Mouse (Mus musculus) hindbrain, embryonic 11.5 days (tissue): ENCODE data around the gene Chst1. TPM values are rescaled to one million over a fixed set of nuclear protein-coding genes. Genes with fewer than 3 reads are reported as not detected.

ENCODE experiments used
- ATAC-seq: fragments of 200-750 bp; cut with Nextera tagmentation; 2 replicates; pipeline ENCODE4 v1.8.0; 2017; ENCODE audit warnings: mild to moderate bottlenecking, moderate TSS enrichment, moderate library complexity; ENCODE audit not compliant: low FRiP score
- DNase-seq: peaks from one replicate; pipeline ENCODE4 v3.0.0-alpha.2; 2015; ENCODE audit warnings: low spot score
- H3K27ac ChIP-seq: fragments of 300-500 bp; sonication (generic); 2 replicates; pipeline ENCODE4 v1.5.1; 2014; ENCODE audit warnings: mild to moderate bottlenecking, low read depth, low read length
- H3K27me3 ChIP-seq: fragments of 300-500 bp; sonication (generic); 2 replicates; pipeline ENCODE4 v1.6.1; 2014; ENCODE audit warnings: mild to moderate bottlenecking, low read length, moderate library complexity, mixed read lengths; ENCODE audit not compliant: control insufficient read depth, insufficient read depth
- H3K36me3 ChIP-seq: fragments of 300-500 bp; sonication (generic); 2 replicates; pipeline ENCODE4 v1.6.1; 2014; ENCODE audit warnings: mild to moderate bottlenecking, low read length, moderate library complexity, mixed read lengths; ENCODE audit not compliant: control insufficient read depth, insufficient read depth
- H3K4me1 ChIP-seq: fragments of 300-500 bp; sonication (generic); replicated peaks from 2 replicates; pipeline ENCODE4 v1.6.1; 2014; ENCODE audit warnings: low read length, mixed read lengths; ENCODE audit not compliant: control insufficient read depth, insufficient read depth
- H3K4me2 ChIP-seq: fragments of 300-500 bp; sonication (generic); replicated peaks from 2 replicates; pipeline ENCODE4 v1.6.1; 2014; ENCODE audit warnings: mild to moderate bottlenecking, low read depth, low read length
- H3K4me3 ChIP-seq: fragments of 300-500 bp; sonication (generic); 2 replicates; pipeline ENCODE4 v1.5.1; 2014; ENCODE audit warnings: low read depth, low read length
- H3K9ac ChIP-seq: fragments of 300-500 bp; sonication (generic); 2 replicates; pipeline ENCODE4 v1.6.1; 2014; ENCODE audit warnings: low read depth, low read length
- H3K9me3 ChIP-seq: fragments of 300-500 bp; sonication (generic); 2 replicates; pipeline ENCODE4 v1.6.1; 2016; ENCODE audit warnings: low read length; ENCODE audit not compliant: control insufficient read depth
- WGBS: fragments of 180-500 bp; shearing (Covaris S2); extraction: QIAGEN DNeasy Blood & Tissue Kit; methylation state at CpG from one replicate; pipeline ENCODE4 v1.1.7; 2014; 5-methylcytosine and 5-hydroxymethylcytosine counted together
- polyA plus RNA-seq: library from polyadenylated mRNA; unstranded; fragments of >200 nt; fragmentation: Nextera tagmentation; extraction: Ambion mirVana; gene quantifications from 2 replicates; pipeline ENCODE4 v1.2.1, GENCODE M21; 2014

The Chst1 gene
- polyA plus RNA-seq, 1 experiment from 2014 or later: 4.3 TPM

GRCm38 (mm10) chr2:92651294-92651816 is 51.8 kb downstream of the Chst1 start:
- no peak overlapping the region for H3K27ac ChIP-seq
- H3K4me1 ChIP-seq: no peaks in the 10 kb centered on the region
- no peaks in the 10 kb centered on the region for H3K27me3 ChIP-seq
- no peaks in the 10 kb centered on the region for H3K36me3 ChIP-seq
- no peak for DNase-seq
- H3K9me3 ChIP-seq: no peaks in the 10 kb centered on the region
- no peak overlapping the region for H3K4me2 ChIP-seq
- no peak for ATAC-seq
- no peak overlapping the region for H3K9ac ChIP-seq
- 88% methylated on average over 7 of the region's 7 CpGs for WGBS
- H3K4me3 ChIP-seq: no peak overlapping the region

GRCm38 (mm10) chr2:92657189-92657588 is 57.7 kb downstream of the Chst1 start:
- Histone ChIP-seq H3K36me3 (no peaks in the 10 kb centered on the region), H3K9ac (no peak overlapping the region), H3K4me1 (no peaks in the 10 kb centered on the region), H3K9me3 (no peaks in the 10 kb centered on the region), H3K4me2 (no peak overlapping the region), H3K27me3 (no peaks in the 10 kb centered on the region), H3K27ac (no peak overlapping the region), H3K4me3 (no peak overlapping the region)
- WGBS: 84% methylated on average over 2 of the region's 2 CpGs
- ATAC-seq: no peak
- no peak for DNase-seq

- no peak for ATAC-seq
- no peak overlapping the region for H3K9ac ChIP-seq
- H3K27ac ChIP-seq: no peak overlapping the region
- no peaks in the 10 kb centered on the region for H3K36me3 ChIP-seq
- 63% methylated on average over 1 of the region's 1 CpGs for WGBS
- no peaks in the 10 kb centered on the region for H3K27me3 ChIP-seq
- DNase-seq: no peak
- no peaks in the 10 kb centered on the region for H3K9me3 ChIP-seq
- H3K4me1 ChIP-seq: no peaks in the 10 kb centered on the region; the same call in 1 of the 2 replicates
- H3K4me3 ChIP-seq: no peak overlapping the region
- H3K4me2 ChIP-seq: no peak overlapping the region
Observed at GRCm38 (mm10) chr2:92658293-92659150, 59.0 kb downstream of the Chst1 start.

DNA sequence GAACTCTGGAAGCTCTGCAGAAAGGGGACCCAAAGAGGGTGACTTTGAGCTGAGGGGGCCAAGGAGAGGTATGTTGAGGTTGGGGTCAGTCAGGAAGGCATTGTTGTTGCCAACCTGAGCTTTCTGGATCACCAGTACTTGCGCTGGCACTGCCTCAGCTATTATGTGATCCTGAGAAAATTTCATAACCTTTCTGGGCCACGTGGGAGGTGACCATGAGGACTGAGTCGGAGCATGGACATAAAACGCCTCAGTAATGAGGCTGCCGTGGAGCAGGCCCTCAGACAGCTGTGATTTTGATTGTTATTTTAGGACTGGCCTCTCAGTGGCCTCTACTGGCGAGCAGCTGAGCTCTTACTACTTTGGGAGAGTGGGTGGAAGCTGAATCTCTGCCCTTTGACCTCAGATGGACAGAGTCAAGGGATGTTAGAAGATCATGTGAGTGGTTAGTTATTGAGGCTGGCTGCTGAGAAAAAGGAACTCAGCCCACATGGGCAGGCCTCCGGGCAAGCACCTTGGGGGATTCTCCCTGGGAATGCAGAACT is 60.1 kb downstream of the Chst1 start:
- no peak overlapping the region for H3K4me2 ChIP-seq
- no peaks in the 10 kb centered on the region; the same call in 1 of the 2 replicates for H3K4me1 ChIP-seq
- H3K27ac ChIP-seq: no peak overlapping the region
- no peak overlapping the region for H3K9ac ChIP-seq
- H3K27me3 ChIP-seq: no peaks in the 10 kb centered on the region
- DNase-seq (no peak), ATAC-seq (no peak)
- no peak overlapping the region for H3K4me3 ChIP-seq
- H3K36me3 ChIP-seq: no peaks in the 10 kb centered on the region
- WGBS: 62% methylated on average over 7 of the region's 7 CpGs
- H3K9me3 ChIP-seq: no peaks in the 10 kb centered on the region

- no peaks in the 10 kb centered on the region; the same call in 1 of the 2 replicates for H3K4me1 ChIP-seq
- DNase-seq (no peak), ATAC-seq (no peak)
- H3K9ac ChIP-seq: no peak overlapping the region
- whole genome bisulfite sequencing: 88% methylated on average over 6 of the region's 6 CpGs
- no peaks in the 10 kb centered on the region for H3K27me3 ChIP-seq
- no peaks in the 10 kb centered on the region for H3K36me3 ChIP-seq
- H3K27ac ChIP-seq: no peak overlapping the region
- no peak overlapping the region for H3K4me2 ChIP-seq
- H3K4me3 ChIP-seq: no peak overlapping the region
- no peaks in the 10 kb centered on the region for H3K9me3 ChIP-seq
Observed at GRCm38 (mm10) chr2:92662534-92663068, 63.1 kb downstream of the Chst1 start.

Other genes starting within 250 kb of the Chst1 start
- 18.4 and 20.8 TPM in 2 replicates for gene Pex16, start 225.0 kb upstream of the Chst1 start, polyA plus RNA-seq
- gene Large2, start 224.8 kb upstream of the Chst1 start, polyA plus RNA-seq: 4.0 and 4.7 TPM in 2 replicates
- gene 1700029I15Rik, start 217.2 kb upstream of the Chst1 start, polyA plus RNA-seq: 2.4 and 3.3 TPM in 2 replicates
- 33.3 and 39.0 TPM in 2 replicates for gene Mapk8ip1, start 198.4 kb upstream of the Chst1 start, polyA plus RNA-seq
- 21.5 and 22.1 TPM in 2 replicates for gene Cry2, start 165.7 kb upstream of the Chst1 start, polyA plus RNA-seq
- 8.7 and 9.0 TPM in 2 replicates for gene Slc35c1, start 139.2 kb upstream of the Chst1 start, polyA plus RNA-seq